Mouse (Mus musculus) CH12.LX (cell line): ENCODE measurements around the gene Doc2a. TPM values are rescaled to one million over a fixed set of nuclear protein-coding genes. Genes with fewer than 3 reads are reported as not detected.
A peak's percentile ranks its signal among the peaks of the same experiment; 100 is the strongest.

Source experiments
- DNase-seq: peaks from one replicate; pipeline ENCODE4 v3.0.0-alpha.2; 2013; ENCODE audit errors: extremely low read depth
- H3K27ac ChIP-seq: 2 replicates; pipeline ENCODE4 v1.5.1; 2012; ENCODE audit warnings: low read depth, mild to moderate bottlenecking, control low read depth, moderate library complexity; ENCODE audit not compliant: insufficient read depth
- H3K27me3 ChIP-seq: replicated peaks from 2 replicates; pipeline ENCODE3; 2012; ENCODE audit warnings: inconsistent platforms
- H3K36me3 ChIP-seq, 2 experiments: replicated peaks in 1 of 2; 2 replicates each; pipeline versions ENCODE3 to v1.6.1; 2012; ENCODE audit warnings: inconsistent platforms in 1 of 2, low read length in 1 of 2, mild to moderate bottlenecking in 1 of 2, mixed read lengths in 1 of 2, moderate library complexity in 1 of 2; ENCODE audit not compliant: control insufficient read depth in 1 of 2, insufficient read depth in 1 of 2
- H3K4me1 ChIP-seq, 2 experiments: 2 replicates each; pipeline ENCODE4 v1.6.1; 2012; ENCODE audit warnings: inconsistent platforms in 1 of 2, moderate library complexity in 1 of 2; ENCODE audit not compliant: insufficient read depth in 2 of 2, control insufficient read depth in 1 of 2
- H3K4me2 ChIP-seq: 2 replicates; pipeline ENCODE4 v1.6.1; 2012; ENCODE audit warnings: low read depth, mild to moderate bottlenecking, control low read depth; ENCODE audit not compliant: poor library complexity, insufficient read depth, severe bottlenecking
- H3K4me3 ChIP-seq, 3 experiments: fragments of 150-350 bp in 1 of 3; sonication (generic) in 1 of 3; replicated peaks in 1 of 3; 2 replicates each; pipeline versions ENCODE3 to v1.5.1; 2011 to 2012; ENCODE audit warnings: low read depth in 2 of 3, low read length in 2 of 3, mild to moderate bottlenecking in 2 of 3, moderate library complexity in 2 of 3, control low read depth in 1 of 3, improper control_type of control experiment in 1 of 3, inconsistent platforms in 1 of 3, mixed read lengths in 1 of 3; ENCODE audit not compliant: poor library complexity in 1 of 3
- H3K79me2 ChIP-seq: replicated peaks from 2 replicates; pipeline ENCODE4 v1.6.1; 2012; ENCODE audit warnings: mild to moderate bottlenecking, moderate library complexity; ENCODE audit not compliant: control insufficient read depth, poor library complexity, insufficient read depth, severe bottlenecking; ENCODE audit errors: extremely low read depth
- H3K9ac ChIP-seq: 2 replicates; pipeline ENCODE4 v1.6.1; 2012; ENCODE audit warnings: low read depth, mild to moderate bottlenecking, control low read depth, moderate library complexity; ENCODE audit not compliant: insufficient read depth
- H3K9me3 ChIP-seq: replicated peaks from 2 replicates; pipeline ENCODE3; 2012; ENCODE audit warnings: low read length, inconsistent platforms, mixed read lengths
- BHLHE40 ChIP-seq: IDR thresholded peaks from 2 replicates; pipeline ENCODE4 v1.6.1; 2011; ENCODE audit warnings: mild to moderate bottlenecking, low read depth, low read length, improper control_type of control experiment
- CHD1 ChIP-seq: IDR thresholded peaks from 2 replicates; pipeline ENCODE4 v1.6.1; 2012; ENCODE audit warnings: low read depth, low read length, improper control_type of control experiment, inconsistent platforms
- CHD2 ChIP-seq: IDR thresholded peaks from 2 replicates; pipeline ENCODE4 v1.6.1; 2011; ENCODE audit warnings: low read length, improper control_type of control experiment
- CTCF ChIP-seq, 2 experiments: IDR thresholded peaks in 1 of 2; conservative IDR thresholded peaks in 1 of 2; 2 replicates each; pipeline ENCODE4 v1.5.1; 2011 to 2012; ENCODE audit warnings: low read depth in 2 of 2, low read length in 2 of 2, improper control_type of control experiment in 1 of 2, inconsistent platforms in 1 of 2, mild to moderate bottlenecking in 1 of 2, moderate library complexity in 1 of 2
- E2F4 ChIP-seq: IDR thresholded peaks from 2 replicates; pipeline ENCODE4 v1.6.1; 2011; ENCODE audit warnings: low read depth, low read length, improper control_type of control experiment; ENCODE audit not compliant: insufficient replicate concordance
- ELF1 ChIP-seq: IDR thresholded peaks from 2 replicates; pipeline ENCODE4 v1.6.1; 2014; ENCODE audit warnings: low read depth, mild to moderate bottlenecking, inconsistent platforms, low read length, improper control_type of control experiment
- EP300 ChIP-seq: IDR thresholded peaks from 2 replicates; pipeline ENCODE4 v1.6.1; 2011; ENCODE audit warnings: low read length, improper control_type of control experiment
- GABPA ChIP-seq: IDR thresholded peaks from 2 replicates; pipeline ENCODE4 v1.6.1; 2012; ENCODE audit warnings: low read depth, low read length, improper control_type of control experiment, inconsistent platforms; ENCODE audit not compliant: insufficient replicate concordance
- HCFC1 ChIP-seq: IDR thresholded peaks from 2 replicates; pipeline ENCODE4 v1.6.1; 2012; ENCODE audit warnings: low read depth, mild to moderate bottlenecking, inconsistent platforms, low read length, improper control_type of control experiment
- IRF4 ChIP-seq: IDR thresholded peaks from 2 replicates; pipeline ENCODE4 v1.6.1; 2014; ENCODE audit warnings: low read depth, mild to moderate bottlenecking, inconsistent platforms, low read length, improper control_type of control experiment
- JUN ChIP-seq: IDR thresholded peaks from 2 replicates; pipeline ENCODE4 v1.6.1; 2011; ENCODE audit warnings: low read depth, mild to moderate bottlenecking, low read length, improper control_type of control experiment, moderate library complexity; ENCODE audit not compliant: insufficient read depth
- JUND ChIP-seq: conservative IDR thresholded peaks from 2 replicates; pipeline ENCODE4 v1.6.1; 2011; ENCODE audit warnings: low read depth, low read length, improper control_type of control experiment
- KAT2A ChIP-seq: IDR thresholded peaks from 2 replicates; pipeline ENCODE4 v1.6.1; 2012; ENCODE audit warnings: low read length, improper control_type of control experiment, inconsistent platforms; ENCODE audit not compliant: insufficient replicate concordance
- MAFK ChIP-seq: IDR thresholded peaks from 2 replicates; pipeline ENCODE4 v1.6.1; 2011; ENCODE audit warnings: low read length, improper control_type of control experiment; ENCODE audit not compliant: insufficient replicate concordance
- MAX ChIP-seq: IDR thresholded peaks from 2 replicates; pipeline ENCODE4 v1.6.1; 2011; ENCODE audit warnings: low read length, improper control_type of control experiment
- MAZ ChIP-seq: IDR thresholded peaks from 2 replicates; pipeline ENCODE4 v1.6.1; 2012; ENCODE audit warnings: low read depth, mild to moderate bottlenecking, inconsistent platforms, low read length, improper control_type of control experiment, moderate library complexity
- MEF2A ChIP-seq: IDR thresholded peaks from 2 replicates; pipeline ENCODE4 v1.6.1; 2014; ENCODE audit warnings: low read depth, mild to moderate bottlenecking, inconsistent platforms, low read length, improper control_type of control experiment, borderline replicate concordance
- MXI1 ChIP-seq: IDR thresholded peaks from 2 replicates; pipeline ENCODE4 v1.6.1; 2011; ENCODE audit warnings: mild to moderate bottlenecking, low read depth, low read length, improper control_type of control experiment
- NELFE ChIP-seq: IDR thresholded peaks from 2 replicates; pipeline ENCODE4 v1.6.1; 2011; ENCODE audit warnings: low read depth, low read length, improper control_type of control experiment
- NRF1 ChIP-seq: IDR thresholded peaks from 2 replicates; pipeline ENCODE4 v1.6.1; 2014; ENCODE audit warnings: low read depth, mild to moderate bottlenecking, inconsistent platforms, low read length, improper control_type of control experiment, moderate library complexity
- POLR2A ChIP-seq: IDR thresholded peaks from 2 replicates; pipeline ENCODE4 v1.6.1; 2011; ENCODE audit warnings: low read depth, mild to moderate bottlenecking, improper control_type of control experiment, low read length
- POLR2AphosphoS2 ChIP-seq: IDR thresholded peaks from 2 replicates; pipeline ENCODE4 v1.6.1; 2011; ENCODE audit warnings: low read depth, low read length, improper control_type of control experiment
- RAD21 ChIP-seq: IDR thresholded peaks from 2 replicates; pipeline ENCODE4 v1.6.1; 2011; ENCODE audit warnings: low read depth, mild to moderate bottlenecking, low read length, improper control_type of control experiment, moderate library complexity
- RCOR1 ChIP-seq: conservative IDR thresholded peaks from 2 replicates; pipeline ENCODE4 v1.6.1; 2012; ENCODE audit warnings: low read depth, mild to moderate bottlenecking, inconsistent platforms, low read length, improper control_type of control experiment
- SIN3A ChIP-seq: IDR thresholded peaks from 2 replicates; pipeline ENCODE4 v1.6.1; 2012; ENCODE audit warnings: low read length, improper control_type of control experiment, inconsistent platforms
- SMC3 ChIP-seq: IDR thresholded peaks from 2 replicates; pipeline ENCODE4 v1.6.1; 2011; ENCODE audit warnings: low read depth, low read length, improper control_type of control experiment
- TBP ChIP-seq: conservative IDR thresholded peaks from 2 replicates; pipeline ENCODE4 v1.6.1; 2011; ENCODE audit warnings: low read depth, low read length, improper control_type of control experiment
- TCF12 ChIP-seq: IDR thresholded peaks from 2 replicates; pipeline ENCODE4 v1.6.1; 2014; ENCODE audit warnings: low read depth, mild to moderate bottlenecking, inconsistent platforms, low read length, improper control_type of control experiment
- UBTF ChIP-seq: IDR thresholded peaks from 2 replicates; pipeline ENCODE4 v1.6.1; 2012; ENCODE audit warnings: low read depth, mild to moderate bottlenecking, inconsistent platforms, low read length, improper control_type of control experiment, moderate library complexity
- USF1 ChIP-seq: IDR thresholded peaks from 2 replicates; pipeline ENCODE4 v1.6.1; 2014; ENCODE audit warnings: low read depth, mild to moderate bottlenecking, inconsistent platforms, low read length, improper control_type of control experiment
- USF2 ChIP-seq: conservative IDR thresholded peaks from 2 replicates; pipeline ENCODE4 v1.6.1; 2011; ENCODE audit warnings: low read depth, low read length, improper control_type of control experiment
- ZC3H11A ChIP-seq: IDR thresholded peaks from 2 replicates; pipeline ENCODE4 v1.6.1; 2012; ENCODE audit warnings: low read depth, mild to moderate bottlenecking, inconsistent platforms, low read length, improper control_type of control experiment
- ZKSCAN1 ChIP-seq: IDR thresholded peaks from 2 replicates; pipeline ENCODE4 v1.6.1; 2012; ENCODE audit warnings: low read depth, inconsistent platforms, low read length, improper control_type of control experiment, borderline replicate concordance
- ZMIZ1 ChIP-seq: IDR thresholded peaks from 2 replicates; pipeline ENCODE4 v1.6.1; 2012; ENCODE audit warnings: low read depth, mild to moderate bottlenecking, inconsistent platforms, low read length, improper control_type of control experiment
- ZNF384 ChIP-seq: IDR thresholded peaks from 2 replicates; pipeline ENCODE4 v1.6.1; 2012; ENCODE audit warnings: low read depth, low read length, improper control_type of control experiment, inconsistent platforms
- dilution Hi-C: fragments of 300-500 bp; cut with MboI; formaldehyde crosslinking; loops from 2 replicates; pipeline ENCODE4 v1.14.3; 2020; ENCODE audit warnings: low sequenced_read_pairs; ENCODE audit not compliant: extremely low pct_unique_long_range_greater_than_20kb, extremely low pct_ligation_motif_present
- in situ Hi-C: fragments of 300-500 bp; cut with MboI; formaldehyde crosslinking; loops from 3 replicates; pipeline ENCODE4 v1.14.3; 2019; ENCODE audit warnings: low sequenced_read_pairs, low pct_ligation_motif_present, low pct_unique_long_range_greater_than_20kb, mixed read lengths
- polyA plus RNA-seq: library from polyadenylated mRNA; unstranded; fragments of >175 nt; gene quantifications from 2 replicates; pipeline ENCODE4 v1.2.1, GENCODE M21; 2012; ENCODE audit warnings: low read depth; ENCODE audit not compliant: insufficient read length
- total RNA-seq, 2 experiments: library from RNA; depleted of rRNA; stranded (reverse); fragments of 300-350 nt in 1 of 2; fragments of >200 nt in 1 of 2; gene quantifications; 2 replicates each; pipeline ENCODE4 v1.2.3; 2012 to 2014

Doc2a gene
- total and polyA plus RNA-seq, 3 experiments = 1.9 TPM; not detected in 2

DNA sequence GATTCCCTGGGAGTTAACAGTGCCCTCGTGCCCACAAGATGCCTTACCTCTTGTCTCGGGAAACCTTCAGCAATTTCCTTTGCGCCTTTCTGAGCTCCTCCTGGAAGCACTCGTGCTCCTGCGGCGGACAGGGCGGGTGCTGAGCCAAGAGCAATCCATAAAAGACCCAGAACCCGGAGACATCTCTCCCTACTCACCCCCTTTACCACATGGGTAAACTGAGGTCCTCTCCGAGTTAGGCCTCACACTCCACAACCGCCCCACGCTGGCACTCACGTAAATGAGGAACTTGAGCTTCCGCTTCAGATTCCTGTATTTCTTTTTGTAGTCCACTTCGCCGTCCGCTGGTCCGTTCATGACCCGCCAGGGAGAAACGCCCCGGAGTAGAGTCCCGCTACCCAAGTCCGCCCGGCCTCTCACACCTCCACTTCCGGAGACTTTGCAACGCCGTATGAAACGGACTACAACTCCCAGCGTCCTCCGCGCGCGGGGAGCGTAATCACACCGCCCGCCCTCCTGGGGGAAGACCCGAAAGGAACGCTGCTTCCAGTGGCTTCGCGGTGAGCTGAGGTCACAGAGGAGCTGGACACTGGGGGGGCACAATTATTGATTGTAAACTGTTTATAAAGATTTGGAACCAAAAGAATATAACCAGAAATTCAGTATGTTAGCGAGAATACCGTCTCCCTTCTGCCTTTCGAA is 14.4 kb downstream of the Doc2a start, which contains the start of gene Hirip3 (continued):
- 0 out of 2 replicates have a peak, but pooled peaks have one; percentile 37 for TF ChIP-seq MAFK
- no peak for TF ChIP-seq EP300
- no peak for TF ChIP-seq SMC3

DNA sequence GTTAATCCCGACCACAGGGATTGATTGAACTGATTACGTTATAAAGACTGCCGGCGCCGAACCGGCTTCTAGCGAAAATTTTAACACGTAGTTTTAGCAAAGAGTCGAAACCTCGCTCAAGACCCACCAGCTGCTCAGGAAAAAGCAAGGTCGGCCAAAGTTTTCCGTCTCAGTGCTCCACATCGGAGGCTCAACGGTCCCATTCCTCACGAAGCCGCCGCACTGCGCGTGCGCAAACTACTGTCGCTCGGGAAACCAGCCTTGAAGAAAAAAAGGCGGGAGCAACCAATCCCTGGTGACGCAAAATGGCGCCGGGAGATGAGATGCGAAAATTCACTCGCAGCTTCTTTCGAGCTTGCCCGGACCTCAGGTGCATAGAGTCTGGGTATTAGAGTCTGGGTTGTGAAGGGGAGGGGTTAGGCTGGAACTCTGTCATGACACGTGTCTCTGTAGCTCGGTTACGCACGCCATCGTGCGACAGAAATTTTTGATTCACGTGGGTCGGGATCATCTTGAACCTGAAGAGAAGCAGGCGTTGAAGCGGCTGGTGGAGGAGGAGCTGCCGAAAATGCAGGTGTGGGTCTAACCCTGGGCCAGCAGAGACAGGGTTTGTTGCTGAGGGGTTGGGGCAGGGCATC is 15.1 kb downstream of the Doc2a start, which contains the start of gene Ino80e:
TSS of gene Ino80e (minus strand) at position 231 of the 638 bp plus-strand sequence.
- peak within 1 kb of the TSS; percentile 39 for H3K27ac ChIP-seq
- H3K79me2 ChIP-seq = peaks cover 32% of the 10 kb centered on the region
- no peaks in the 10 kb centered on the region for H3K9me3 ChIP-seq
- dilution Hi-C loops = no loop called here
- peaks cover 5 to 51% of the 10 kb centered on the region in 2 experiments for H3K4me1 ChIP-seq
- peaks cover 55 to 73% of the 10 kb centered on the region in 2 experiments for H3K36me3 ChIP-seq
- peak within 1 kb of the TSS; percentile 84 to 87 (median 85) for H3K4me3 ChIP-seq
- H3K27me3 ChIP-seq = no peaks in the 10 kb centered on the region
- in situ Hi-C loops = no loop called here
- DNase-seq = peak; percentile 97
- H3K9ac ChIP-seq = peak within 1 kb of the TSS; percentile 93
- H3K4me2 ChIP-seq = peak within 1 kb of the TSS; percentile 78
- TF ChIP-seq JUN (no peak; the same call in 1 of the 2 replicates), EP300 (no peak), USF1 (no peak; the same call in 1 of the 2 replicates), CHD2 (no peak), CHD1 (no peak), NELFE (peak; percentile 58; the same call in 1 of the 2 replicates), ELF1 (no peak), BHLHE40 (peak; percentile 72), POLR2AphosphoS2 (no peak; the same call in 1 of the 2 replicates), NRF1 (peak; percentile 94), SMC3 (no peak), ZKSCAN1 (no peak), E2F4 (peak; percentile 92), CTCF (conservative IDR thresholded peaks at IDR 0.05 in 1 of 2, IDR thresholded peaks at IDR 0.05 in 1 of 2; ENCODE audit: low read depth in 2 of 2, low read length in 2 of 2) (no peak), ZMIZ1 (no peak), MAZ (no peak; the same call in 1 of the 2 replicates), RCOR1 (no peak), SIN3A (peak; percentile 77), TCF12 (peak; percentile 75), JUND (no peak), USF2 (peak; percentile 32; the same call in 1 of the 2 replicates), ZC3H11A (no peak), POLR2A (peak; percentile 31; the same call in 1 of the 2 replicates), HCFC1 (no peak; the same call in 1 of the 2 replicates), ZNF384 (peak; percentile 78), TBP (peak; percentile 68; the same call in 1 of the 2 replicates), RAD21 (no peak), IRF4 (no peak), MAFK (no peak), GABPA (no peak), MXI1 (peak; percentile 98), KAT2A (no peak), MEF2A (no peak; the same call in 1 of the 2 replicates), UBTF (0 out of 2 replicates have a peak, but pooled peaks have one; percentile 57), MAX (peak; percentile 96)
